Mouse (Mus musculus) fat pad, adult 2 months (tissue): ENCODE results near the gene Ranbp3l.

Experiments used
- DNase-seq: peaks from one replicate; pipeline ENCODE4 v3.0.0-alpha.2; 2011; ENCODE audit warnings: low read depth, low spot score; ENCODE audit errors: extremely low read depth

The Ranbp3l gene

GRCm38 (mm10) chr15:9070912-9071555 lies 103.3 kb downstream of the Ranbp3l start, which contains the start of gene Nadk2:
Gene Nadk2, plus strand, starts transcription at chr15:9071260.
- DNase-seq = peak; percentile 52

DNA sequence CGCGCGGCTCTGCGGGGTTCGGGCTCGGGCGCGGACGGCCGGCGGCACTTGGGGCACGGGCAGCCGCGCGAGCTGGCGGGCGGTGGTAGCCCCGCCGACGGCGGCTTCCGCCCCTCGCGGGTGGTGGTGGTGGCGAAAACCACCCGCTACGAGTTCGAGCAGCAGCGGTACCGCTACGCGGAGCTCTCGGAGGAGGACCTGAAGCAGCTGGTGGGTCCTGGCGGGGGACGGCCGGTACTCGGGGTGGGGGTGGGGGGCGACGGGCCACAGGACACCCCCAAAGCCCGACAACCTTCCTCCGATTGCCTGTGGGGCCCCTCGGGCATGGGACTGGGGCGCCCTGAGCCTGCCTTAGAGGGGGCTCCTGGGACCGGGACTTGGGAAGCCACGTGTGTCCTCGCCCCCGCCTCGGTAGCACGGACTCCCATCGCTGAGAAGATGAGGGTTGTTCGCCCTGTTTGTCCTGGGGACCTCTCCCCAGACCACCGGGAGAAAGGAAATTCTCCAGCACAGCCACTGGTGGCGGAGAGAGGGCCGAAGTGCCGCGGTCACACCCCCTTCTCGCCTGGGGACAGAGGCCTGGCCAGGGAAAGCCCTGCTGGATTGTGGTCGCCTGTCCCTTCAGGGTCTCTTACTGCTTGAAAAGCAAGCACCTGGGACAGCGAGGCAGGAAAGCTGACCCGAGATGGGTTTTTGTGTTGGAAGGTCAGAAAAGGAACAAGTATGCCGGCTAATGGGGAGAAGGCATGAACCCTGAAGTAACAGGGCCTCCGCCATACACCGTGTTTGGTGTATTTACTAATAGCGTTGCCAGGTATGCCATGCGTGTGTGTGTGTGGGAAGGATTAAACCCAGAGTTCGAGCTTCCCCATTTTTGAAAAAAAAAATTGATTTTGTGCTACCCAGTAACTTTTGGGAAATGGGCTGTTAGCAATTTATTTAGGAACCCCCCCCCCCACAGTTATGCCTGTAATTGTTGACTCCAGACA lies 104.1 kb downstream of the Ranbp3l start:
- DNase-seq = no peak

GRCm38 (mm10) chr15:9072630-9073029 lies 104.9 kb downstream of the Ranbp3l start:
- no peak for DNase-seq

- DNase-seq = no peak
Observed at GRCm38 (mm10) chr15:9073067-9073608, 105.4 kb downstream of the Ranbp3l start.

DNA sequence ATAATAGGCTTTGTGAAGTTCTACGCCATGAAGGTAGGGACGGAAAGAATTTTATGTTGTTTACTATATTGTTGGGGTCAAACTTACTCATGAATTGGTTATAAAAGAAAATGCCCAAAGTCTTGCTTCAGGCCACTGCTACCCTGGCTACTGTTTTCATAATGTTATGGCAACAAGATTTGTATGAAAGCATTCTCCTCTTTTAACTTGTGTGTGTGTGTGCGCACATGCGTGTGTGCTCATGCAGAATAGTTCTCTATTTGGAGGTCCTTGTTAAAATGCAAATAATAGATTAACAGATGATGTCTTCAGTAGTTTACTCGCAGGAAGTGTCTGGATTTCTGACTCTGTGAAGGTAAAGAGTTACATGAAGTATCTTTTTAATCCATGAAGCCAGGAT lies 105.9 kb downstream of the Ranbp3l start:
- no peak for DNase-seq

DNA sequence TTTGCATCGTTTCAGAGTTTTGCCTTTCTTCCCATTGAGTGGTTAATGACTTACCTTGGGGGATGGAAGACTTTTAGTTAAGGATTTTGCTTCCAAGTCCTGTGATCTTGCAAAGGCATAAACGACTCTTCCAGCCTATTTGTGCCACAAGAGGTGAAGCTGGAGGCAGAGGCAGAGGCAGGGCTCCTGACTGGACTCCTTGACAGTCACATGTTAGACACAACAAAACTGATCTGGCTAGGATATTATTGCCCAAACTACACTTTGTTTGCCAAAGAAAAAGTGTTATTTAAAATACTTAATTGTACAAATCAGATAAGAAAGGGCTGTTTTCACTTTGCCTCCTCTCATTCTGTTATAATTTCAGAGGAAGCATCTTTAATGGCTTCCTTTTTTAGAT lies 106.4 kb downstream of the Ranbp3l start:
- no peak for DNase-seq

DNA sequence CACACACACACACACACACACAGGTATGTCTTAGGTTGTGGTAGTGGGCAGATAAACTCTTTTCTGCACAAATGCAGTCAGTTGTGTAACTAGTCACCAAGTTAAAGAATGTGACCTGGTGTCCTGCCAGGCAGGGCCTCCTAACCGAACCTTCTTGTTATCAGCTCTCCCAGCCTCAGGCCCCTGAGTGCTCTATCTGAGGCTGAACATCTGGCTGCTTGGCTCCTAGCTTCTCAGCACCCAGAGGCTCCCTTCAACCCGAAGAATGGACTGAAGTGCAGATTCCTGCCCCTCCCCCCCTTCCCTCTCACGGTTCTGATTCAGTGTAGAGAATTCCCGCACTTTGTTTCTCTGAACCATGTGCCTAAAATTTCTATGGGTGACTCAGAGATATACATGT lies 106.9 kb downstream of the Ranbp3l start:
- no peak for DNase-seq

DNA sequence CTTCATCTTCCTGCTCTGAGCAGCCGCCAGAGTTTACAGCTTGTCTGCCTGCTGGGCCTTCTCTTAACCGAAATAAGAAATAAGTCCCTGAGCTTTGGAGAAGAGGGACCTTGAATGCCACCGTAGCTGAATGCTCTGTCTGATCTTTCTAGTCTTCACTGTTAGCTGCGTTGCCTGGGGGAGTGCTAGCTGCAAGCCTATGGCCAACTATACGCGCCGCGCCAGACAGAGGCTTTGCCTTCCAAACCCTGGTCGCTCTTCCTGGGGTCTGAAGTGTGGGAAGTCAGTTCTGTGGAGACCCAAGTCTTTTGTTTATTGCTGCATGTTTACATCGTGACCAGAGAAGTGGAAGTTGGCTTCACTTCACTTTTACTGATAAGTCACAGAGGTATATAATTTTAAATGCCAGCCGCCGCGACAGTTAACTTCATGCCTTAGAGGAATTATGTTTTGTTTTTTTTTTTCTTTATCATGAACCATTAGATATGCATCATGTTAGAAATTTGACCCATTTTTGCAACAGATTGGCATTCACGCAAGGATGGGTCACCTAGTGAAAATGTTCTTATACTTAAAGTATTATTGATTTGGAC lies 108.0 kb downstream of the Ranbp3l start:
- no peak for DNase-seq

- no peak for DNase-seq
Observed at GRCm38 (mm10) chr15:9078481-9079300, 110.9 kb downstream of the Ranbp3l start.

GRCm38 (mm10) chr15:9079626-9080025 lies 111.9 kb downstream of the Ranbp3l start:
- DNase-seq = no peak

GRCm38 (mm10) chr15:9080206-9080605 lies 112.5 kb downstream of the Ranbp3l start:
- DNase-seq = no peak

- DNase-seq = no peak
Observed at GRCm38 (mm10) chr15:9081294-9081693, 113.5 kb downstream of the Ranbp3l start.

DNA sequence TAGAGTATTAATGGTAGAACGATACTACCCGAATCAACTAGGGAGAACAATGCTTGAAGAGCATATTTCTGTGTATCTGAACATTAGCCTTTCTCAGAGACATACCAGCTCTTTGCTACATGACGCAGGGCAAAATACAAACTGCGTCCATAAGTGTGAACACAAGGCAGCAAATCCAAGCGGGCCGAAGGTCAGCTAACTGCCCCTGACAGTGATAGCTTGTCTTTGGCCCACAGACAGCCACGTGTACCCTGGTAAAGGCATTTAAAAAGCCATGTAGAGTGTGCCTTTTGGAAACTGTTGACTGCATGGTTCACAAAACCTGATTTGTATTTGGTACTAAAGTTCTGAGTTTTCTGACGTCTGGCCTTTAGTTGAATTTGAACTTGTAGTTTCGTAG lies 115.0 kb downstream of the Ranbp3l start:
- DNase-seq = no peak

DNA sequence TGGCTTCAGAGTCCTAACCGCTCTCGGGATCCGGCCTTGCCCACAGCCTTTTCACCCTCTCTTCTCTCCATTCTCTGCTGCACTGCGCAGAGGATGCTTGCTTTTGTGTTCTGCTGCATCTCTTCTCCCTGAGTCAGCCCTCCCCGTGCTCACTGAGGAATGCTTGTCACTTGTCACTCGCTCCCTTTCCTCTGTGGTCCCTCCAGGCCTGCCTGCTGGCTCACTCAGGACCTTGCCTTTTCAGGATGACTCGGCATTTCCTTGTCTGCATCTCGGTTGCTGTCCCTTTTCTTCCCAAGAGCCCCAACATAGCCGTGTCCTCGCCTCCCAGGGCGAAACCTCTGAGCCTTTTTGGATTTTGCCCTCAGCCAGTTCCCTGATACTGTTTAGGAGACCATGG lies 119.1 kb downstream of the Ranbp3l start:
- no peak for DNase-seq

DNA sequence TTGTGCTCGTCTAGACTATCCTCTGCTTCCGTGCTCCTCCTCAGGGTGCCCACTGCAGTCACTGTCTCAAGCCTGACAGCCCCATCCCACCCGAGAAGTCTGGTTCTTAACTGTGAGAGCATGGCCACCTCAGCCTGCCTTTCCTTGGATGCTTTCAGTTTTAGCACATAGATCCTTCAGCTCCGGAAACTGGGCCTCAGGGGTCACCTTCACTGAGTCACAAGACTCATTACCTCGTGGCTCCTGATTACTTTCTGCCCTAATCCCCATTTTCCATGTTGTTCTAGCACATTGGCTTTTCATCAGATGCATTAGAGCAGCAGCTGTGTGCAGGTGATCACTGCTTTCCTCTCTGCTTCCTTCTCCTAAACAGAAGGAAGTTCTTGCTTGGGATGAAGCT lies 119.7 kb downstream of the Ranbp3l start:
- DNase-seq = no peak

DNA sequence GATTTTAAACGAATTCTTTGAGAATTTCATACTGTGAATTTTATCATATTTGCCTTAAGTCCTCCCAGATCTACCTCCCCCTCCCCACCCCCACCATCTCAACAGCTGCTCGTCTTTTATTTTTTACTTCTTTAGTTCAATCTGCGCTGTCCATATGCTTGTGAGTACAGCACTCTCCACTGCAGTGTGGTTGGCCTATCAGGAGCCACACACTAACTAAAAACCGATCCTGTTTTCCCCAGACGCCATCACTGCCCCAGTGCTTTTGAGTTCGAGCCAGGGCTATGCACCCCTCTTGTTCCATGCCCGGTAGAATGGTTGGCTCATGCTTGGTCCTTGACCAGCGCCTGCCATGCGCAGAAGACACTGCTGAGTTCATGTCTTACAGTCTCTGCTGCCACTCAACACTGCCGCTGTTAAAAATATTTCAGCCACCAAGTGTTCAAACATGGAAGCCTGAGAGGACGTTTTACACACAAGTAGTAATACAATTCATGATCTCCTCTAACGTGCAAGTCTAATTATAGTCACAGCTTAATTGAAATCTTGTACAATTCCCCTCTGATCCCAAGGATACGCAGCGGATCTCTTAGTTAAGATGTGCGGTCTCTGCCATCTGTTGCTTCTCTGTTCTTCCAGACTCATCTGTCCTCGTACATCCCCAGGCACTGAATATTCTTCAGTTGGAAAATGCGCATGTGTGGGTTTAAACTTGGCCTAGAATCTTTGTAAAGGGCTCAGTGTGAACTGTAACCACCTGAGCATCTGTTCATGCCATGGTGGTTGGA lies 120.3 kb downstream of the Ranbp3l start:
- DNase-seq = no peak

DNA sequence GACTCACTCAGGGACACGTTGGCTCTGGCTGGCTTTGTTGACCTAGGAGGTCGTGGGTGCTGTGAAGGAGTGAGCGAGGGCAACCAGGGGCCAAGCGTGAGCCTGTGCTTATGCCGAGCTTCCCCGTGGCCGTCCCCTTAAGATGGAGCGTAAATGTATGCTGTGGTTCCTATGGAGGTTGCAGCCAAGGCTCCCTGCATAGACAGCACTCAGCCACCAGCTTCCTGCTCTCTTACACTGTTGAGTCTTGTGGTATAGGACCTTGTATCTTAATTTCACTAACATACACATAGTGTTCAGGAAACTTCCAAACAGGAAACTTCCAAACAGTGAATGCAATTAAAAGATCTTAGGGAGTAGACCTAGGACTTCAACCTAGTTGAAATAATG lies 120.9 kb downstream of the Ranbp3l start:
- no peak for DNase-seq

GRCm38 (mm10) chr15:9089136-9089720 lies 121.5 kb downstream of the Ranbp3l start:
- DNase-seq = no peak

- no peak for DNase-seq
Observed at GRCm38 (mm10) chr15:9090662-9091061, 122.9 kb downstream of the Ranbp3l start.
